Mouse (Mus musculus): ENCODE data around the gene BC051665. TPM values are rescaled to one million over a fixed set of nuclear protein-coding genes. Genes with fewer than 3 reads are reported as not detected.

Gene BC051665
- polyA plus RNA-seq, 1 experiment from 2014 or later, result not detected

- Histone ChIP-seq H3K4me3 (replicated peaks) (no peak overlapping the region; the same call in 1 of the 2 replicates), H3K27ac (replicated peaks) (peak overlapping the region; percentile 83), H3K27me3 (no peaks in the 10 kb centered on the region), H3K4me2 (peak overlapping the region; percentile 59), H3K36me3 (replicated peaks) (peaks cover 25% of the 10 kb centered on the region), H3K9ac (0 out of 2 replicates have a peak overlapping the region, but pooled peaks have one; percentile 7), H3K9me3 (replicated peaks) (no peaks in the 10 kb centered on the region), H3K4me1 (replicated peaks) (peaks cover 58% of the 10 kb centered on the region)
- peak; percentile 62 for ATAC-seq (ENCODE audit: insufficient read depth)
- 20% methylated on average over 13 of the region's 13 CpGs for WGBS (ENCODE audit: insufficient replicate concordance)
These were observed 42.6 kb downstream of the BC051665 start for GRCm38 (mm10) chr13:60743381-60744077.

- H3K4me1 ChIP-seq (replicated peaks), result peaks cover 67% of the 10 kb centered on the region
- WGBS (ENCODE audit: insufficient replicate concordance), result 42% methylated on average over 3 of the region's 3 CpGs
- ATAC-seq (ENCODE audit: insufficient read depth), result no peak
- no peaks in the 10 kb centered on the region for H3K9me3 ChIP-seq (replicated peaks)
- no peak overlapping the region for H3K9ac ChIP-seq
- H3K36me3 ChIP-seq (replicated peaks), result peaks cover 17% of the 10 kb centered on the region
- no peaks in the 10 kb centered on the region for H3K27me3 ChIP-seq
- H3K27ac ChIP-seq (replicated peaks), result peak overlapping the region; percentile 83
- H3K4me2 ChIP-seq, result no peak overlapping the region
- H3K4me3 ChIP-seq (replicated peaks), result no peak overlapping the region
These were observed 43.6 kb downstream of the BC051665 start for GRCm38 (mm10) chr13:60742611-60743010.

GRCm38 (mm10) chr13:60740248-60740647 is 45.9 kb downstream of the BC051665 start:
- ATAC-seq (ENCODE audit: insufficient read depth), result no peak
- Histone ChIP-seq H3K36me3 (replicated peaks) (peaks cover 15% of the 10 kb centered on the region), H3K9me3 (replicated peaks) (no peaks in the 10 kb centered on the region), H3K27ac (replicated peaks) (no peak overlapping the region), H3K4me2 (no peak overlapping the region), H3K27me3 (no peaks in the 10 kb centered on the region), H3K9ac (no peak overlapping the region), H3K4me1 (replicated peaks) (peaks cover 56% of the 10 kb centered on the region), H3K4me3 (replicated peaks) (no peak overlapping the region)
- WGBS (ENCODE audit: insufficient replicate concordance), result 68% methylated on average over 6 of the region's 6 CpGs

- H3K9me3 ChIP-seq (replicated peaks), result no peaks in the 10 kb centered on the region
- H3K36me3 ChIP-seq (replicated peaks), result peaks cover 15% of the 10 kb centered on the region
- WGBS (ENCODE audit: insufficient replicate concordance), result 7% methylated on average over 9 of the region's 9 CpGs
- ATAC-seq (ENCODE audit: insufficient read depth), result peak; percentile 53
- H3K4me1 ChIP-seq (replicated peaks), result peaks cover 38% of the 10 kb centered on the region
- H3K27me3 ChIP-seq, result no peaks in the 10 kb centered on the region
- H3K27ac ChIP-seq (replicated peaks), result peak overlapping the region; percentile 71
- no peak overlapping the region for H3K9ac ChIP-seq
- peak overlapping the region; percentile 26 for H3K4me3 ChIP-seq (replicated peaks)
- peak overlapping the region; percentile 65 for H3K4me2 ChIP-seq
These were observed 47.7 kb downstream of the BC051665 start for GRCm38 (mm10) chr13:60738429-60738828.

- H3K27ac ChIP-seq (replicated peaks), result peak overlapping the region; percentile 71
- H3K9me3 ChIP-seq (replicated peaks), result no peaks in the 10 kb centered on the region
- H3K4me1 ChIP-seq (replicated peaks), result peaks cover 31% of the 10 kb centered on the region
- H3K4me3 ChIP-seq (replicated peaks), result peak overlapping the region; percentile 26
- H3K36me3 ChIP-seq (replicated peaks), result peaks cover 15% of the 10 kb centered on the region
- H3K27me3 ChIP-seq, result no peaks in the 10 kb centered on the region
- no peak overlapping the region for H3K9ac ChIP-seq
- ATAC-seq (ENCODE audit: insufficient read depth), result peak; percentile 70
- WGBS (ENCODE audit: insufficient replicate concordance), result 4% methylated on average over 9 of the region's 9 CpGs
- peak overlapping the region; percentile 65 for H3K4me2 ChIP-seq
These were observed 48.4 kb downstream of the BC051665 start for GRCm38 (mm10) chr13:60737632-60738324.

GRCm38 (mm10) chr13:60736421-60737105 is 49.6 kb downstream of the BC051665 start:
- no peak overlapping the region for H3K4me2 ChIP-seq
- no peak overlapping the region for H3K9ac ChIP-seq
- no peak overlapping the region for H3K4me3 ChIP-seq (replicated peaks)
- H3K9me3 ChIP-seq (replicated peaks), result no peaks in the 10 kb centered on the region
- H3K27ac ChIP-seq (replicated peaks), result peak overlapping the region; percentile 76
- H3K27me3 ChIP-seq, result no peaks in the 10 kb centered on the region
- H3K36me3 ChIP-seq (replicated peaks), result peaks cover 14% of the 10 kb centered on the region; the same call in 1 of the 2 replicates
- peak; percentile 72 for ATAC-seq (ENCODE audit: insufficient read depth)
- 73% methylated on average over 13 of the region's 13 CpGs for WGBS (ENCODE audit: insufficient replicate concordance)
- H3K4me1 ChIP-seq (replicated peaks), result peaks cover 23% of the 10 kb centered on the region

GRCm38 (mm10) chr13:60735306-60735705 is 50.9 kb downstream of the BC051665 start:
- no peak overlapping the region for H3K4me3 ChIP-seq (replicated peaks)
- no peak overlapping the region for H3K9ac ChIP-seq
- no peaks in the 10 kb centered on the region for H3K9me3 ChIP-seq (replicated peaks)
- ATAC-seq (ENCODE audit: insufficient read depth), result no peak
- peaks cover 23% of the 10 kb centered on the region for H3K4me1 ChIP-seq (replicated peaks)
- no peak overlapping the region for H3K27ac ChIP-seq (replicated peaks)
- no peak overlapping the region for H3K4me2 ChIP-seq
- WGBS (ENCODE audit: insufficient replicate concordance), result 85% methylated on average over 9 of the region's 9 CpGs
- no peaks in the 10 kb centered on the region for H3K27me3 ChIP-seq
- peaks cover 18% of the 10 kb centered on the region; the same call in 1 of the 2 replicates for H3K36me3 ChIP-seq (replicated peaks)

Other genes with a start within 250 kb of the BC051665 start
- gene Dapk1, start 184.4 kb downstream of the BC051665 start, polyA plus RNA-seq (2015; fragmentation: Nextera tagmentation; extraction: Ambion mirVana), result 6.8 and 8.4 TPM in 2 replicates
- not detected in 2 replicates for gene Ctsll3, start 16.5 kb upstream of the BC051665 start, polyA plus RNA-seq (2015; fragmentation: Nextera tagmentation; extraction: Ambion mirVana)
- 0.06 TPM in 1 of 2 replicates, not detected in the other for gene 4930486L24Rik, start 78.1 kb upstream of the BC051665 start, polyA plus RNA-seq (2015; fragmentation: Nextera tagmentation; extraction: Ambion mirVana)
- gene Gm49392, start 110.5 kb upstream of the BC051665 start, polyA plus RNA-seq (2015; fragmentation: Nextera tagmentation; extraction: Ambion mirVana), result 0.26 TPM in 1 of 2 replicates, not detected in the other
- 4.1 and 5.6 TPM in 2 replicates for gene Ctla2b, start 111.1 kb upstream of the BC051665 start, polyA plus RNA-seq (2015; fragmentation: Nextera tagmentation; extraction: Ambion mirVana)
- gene Tpbpb, start 118.5 kb upstream of the BC051665 start, polyA plus RNA-seq (2015; fragmentation: Nextera tagmentation; extraction: Ambion mirVana), result not detected in 2 replicates
- not detected in 2 replicates for gene Gm49393, start 149.2 kb upstream of the BC051665 start, polyA plus RNA-seq (2015; fragmentation: Nextera tagmentation; extraction: Ambion mirVana)
- gene Gm49391, start 150.2 kb upstream of the BC051665 start, polyA plus RNA-seq (2015; fragmentation: Nextera tagmentation; extraction: Ambion mirVana), result 0.82 and 2.5 TPM in 2 replicates
- 24.2 and 25.8 TPM in 2 replicates for gene Ctla2a, start 150.3 kb upstream of the BC051665 start, polyA plus RNA-seq (2015; fragmentation: Nextera tagmentation; extraction: Ambion mirVana)
- not detected in 2 replicates for gene Tpbpa, start 155.6 kb upstream of the BC051665 start, polyA plus RNA-seq (2015; fragmentation: Nextera tagmentation; extraction: Ambion mirVana)
- not detected in 2 replicates for gene Ctsj, start 219.6 kb upstream of the BC051665 start, polyA plus RNA-seq (2015; fragmentation: Nextera tagmentation; extraction: Ambion mirVana)

Measured in liver, embryonic 15.5 days (tissue).